Mouse (Mus musculus): ENCODE measurements around the gene Zfp423. TPM values are rescaled to one million over a fixed set of nuclear protein-coding genes. Genes with fewer than 3 reads are reported as not detected.

Gene Zfp423
- polyA plus RNA-seq, 1 experiment from 2014 or later, result 33.4 TPM

- H3K27ac ChIP-seq (replicated peaks), result no peak overlapping the region
- H3K4me1 ChIP-seq (replicated peaks), result peaks cover 38% of the 10 kb centered on the region
- H3K9me3 ChIP-seq, result no peaks in the 10 kb centered on the region
- H3K27me3 ChIP-seq, result no peaks in the 10 kb centered on the region
- H3K4me2 ChIP-seq, result no peak overlapping the region
- no peak overlapping the region for H3K4me3 ChIP-seq
- WGBS, result 69% methylated on average over 6 of the region's 6 CpGs
- H3K36me3 ChIP-seq, result no peaks in the 10 kb centered on the region
- no peak overlapping the region for H3K9ac ChIP-seq
- no peak for ATAC-seq (ENCODE audit: low FRiP score, low read depth)
Observed at GRCm38 (mm10) chr8:87922936-87923335, 36.5 kb downstream of the Zfp423 start.

GRCm38 (mm10) chr8:87922446-87922845, 36.9 kb downstream of the Zfp423 start:
- peaks cover 41% of the 10 kb centered on the region for H3K4me1 ChIP-seq (replicated peaks)
- no peak overlapping the region for H3K9ac ChIP-seq
- no peaks in the 10 kb centered on the region for H3K27me3 ChIP-seq
- no peak overlapping the region for H3K27ac ChIP-seq (replicated peaks)
- 46% methylated on average over 6 of the region's 6 CpGs for WGBS
- H3K4me2 ChIP-seq, result no peak overlapping the region
- no peak for ATAC-seq (ENCODE audit: low FRiP score, low read depth)
- no peak overlapping the region for H3K4me3 ChIP-seq
- no peaks in the 10 kb centered on the region for H3K36me3 ChIP-seq
- no peaks in the 10 kb centered on the region for H3K9me3 ChIP-seq

DNA sequence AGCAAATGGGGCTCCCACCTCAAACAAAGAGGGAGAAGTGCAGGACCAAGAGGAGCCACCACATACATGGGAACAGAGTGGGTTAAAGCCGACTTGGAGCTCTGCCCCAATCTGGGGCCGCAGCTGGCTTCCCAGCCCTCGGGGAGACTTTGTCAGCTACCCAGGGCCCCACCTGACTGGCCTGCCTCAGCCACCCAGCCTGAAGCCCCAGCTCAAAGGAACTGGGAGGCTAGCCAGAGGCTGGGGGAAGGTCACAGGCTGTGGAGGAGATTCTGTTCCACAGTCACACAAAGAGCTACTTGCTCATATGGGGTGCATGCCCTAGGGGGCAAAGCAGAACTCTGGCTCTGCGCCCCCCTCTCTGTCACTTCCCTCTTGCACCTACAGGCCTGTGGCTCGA, 41.4 kb downstream of the Zfp423 start:
- WGBS, result 40% methylated on average over 5 of the region's 5 CpGs
- H3K9ac ChIP-seq, result no peak overlapping the region
- H3K9me3 ChIP-seq, result no peaks in the 10 kb centered on the region
- H3K4me3 ChIP-seq, result no peak overlapping the region
- H3K36me3 ChIP-seq, result no peaks in the 10 kb centered on the region
- no peaks in the 10 kb centered on the region for H3K27me3 ChIP-seq
- H3K27ac ChIP-seq (replicated peaks), result no peak overlapping the region
- H3K4me2 ChIP-seq, result no peak overlapping the region
- ATAC-seq (ENCODE audit: low FRiP score, low read depth), result peak; percentile 27; the same call in 1 of the 2 replicates
- H3K4me1 ChIP-seq (replicated peaks), result peaks cover 44% of the 10 kb centered on the region

GRCm38 (mm10) chr8:87915763-87916162, 43.6 kb downstream of the Zfp423 start:
- no peak overlapping the region for H3K4me3 ChIP-seq
- H3K4me2 ChIP-seq, result no peak overlapping the region
- no peak overlapping the region for H3K27ac ChIP-seq (replicated peaks)
- H3K4me1 ChIP-seq (replicated peaks), result peaks cover 55% of the 10 kb centered on the region
- 73% methylated on average over 9 of the region's 9 CpGs for WGBS
- no peaks in the 10 kb centered on the region for H3K36me3 ChIP-seq
- no peaks in the 10 kb centered on the region for H3K27me3 ChIP-seq
- H3K9ac ChIP-seq, result no peak overlapping the region
- H3K9me3 ChIP-seq, result no peaks in the 10 kb centered on the region
- ATAC-seq (ENCODE audit: low FRiP score, low read depth), result no peak

DNA sequence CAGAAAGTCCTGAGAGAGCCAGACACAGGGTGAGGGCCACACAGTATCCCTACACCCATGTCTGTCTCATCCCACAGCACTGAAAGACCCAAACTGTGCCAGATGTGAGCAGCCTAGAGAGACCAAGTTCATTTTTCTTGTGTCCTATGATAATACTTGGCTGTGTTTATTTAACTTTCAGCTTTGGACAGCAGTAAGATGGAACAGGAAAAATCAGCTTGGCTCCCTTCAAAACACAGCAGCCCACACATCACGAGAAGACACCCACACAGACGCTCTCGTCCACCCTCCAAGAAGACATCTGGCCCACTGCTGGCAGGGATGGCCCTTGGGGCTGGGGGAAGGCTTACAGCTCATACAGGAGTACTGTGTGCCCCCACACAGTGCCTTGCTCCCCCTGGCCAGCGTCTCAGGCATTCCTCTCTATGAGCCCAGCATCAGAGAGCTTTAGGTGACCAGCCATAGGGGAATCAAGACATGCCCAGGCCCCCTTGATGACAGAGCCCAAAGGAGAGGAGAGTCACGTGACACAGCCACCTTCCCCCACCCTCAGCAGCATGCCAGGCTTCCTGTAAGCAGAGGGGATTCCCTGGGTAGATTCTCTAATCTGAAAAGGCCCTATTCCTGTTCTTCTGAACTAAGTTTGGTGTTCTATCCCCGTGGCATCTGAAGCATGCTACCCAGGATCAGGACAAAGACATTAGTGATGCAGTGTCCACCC, 45.0 kb downstream of the Zfp423 start:
- H3K9me3 ChIP-seq, result no peaks in the 10 kb centered on the region
- peaks cover 62% of the 10 kb centered on the region for H3K4me1 ChIP-seq (replicated peaks)
- 65% methylated on average over 6 of the region's 6 CpGs for WGBS
- no peak for ATAC-seq (ENCODE audit: low FRiP score, low read depth)
- H3K36me3 ChIP-seq, result no peaks in the 10 kb centered on the region
- H3K4me2 ChIP-seq, result no peak overlapping the region
- no peak overlapping the region for H3K9ac ChIP-seq
- H3K4me3 ChIP-seq, result no peak overlapping the region
- H3K27me3 ChIP-seq, result no peaks in the 10 kb centered on the region
- no peak overlapping the region for H3K27ac ChIP-seq (replicated peaks)

- Histone ChIP-seq H3K9me3 (no peaks in the 10 kb centered on the region), H3K27me3 (no peaks in the 10 kb centered on the region), H3K27ac (replicated peaks) (no peak overlapping the region), H3K36me3 (no peaks in the 10 kb centered on the region), H3K4me2 (no peak overlapping the region), H3K4me3 (no peak overlapping the region), H3K4me1 (replicated peaks) (peaks cover 20% of the 10 kb centered on the region; the same call in 1 of the 2 replicates), H3K9ac (no peak overlapping the region)
- ATAC-seq (ENCODE audit: low FRiP score, low read depth), result no peak
- 81% methylated on average over 2 of the region's 2 CpGs for WGBS
Observed at GRCm38 (mm10) chr8:87908940-87909339, 50.5 kb downstream of the Zfp423 start.

- no peak overlapping the region for H3K27ac ChIP-seq (replicated peaks)
- H3K4me1 ChIP-seq (replicated peaks), result 0 out of 2 replicates have a peak, but pooled peaks cover 6% of the 10 kb centered on the region
- ATAC-seq (ENCODE audit: low FRiP score, low read depth), result no peak
- no peaks in the 10 kb centered on the region for H3K27me3 ChIP-seq
- no peak overlapping the region for H3K4me3 ChIP-seq
- H3K36me3 ChIP-seq, result no peaks in the 10 kb centered on the region
- no peak overlapping the region for H3K4me2 ChIP-seq
- no peaks in the 10 kb centered on the region for H3K9me3 ChIP-seq
- no peak overlapping the region for H3K9ac ChIP-seq
- WGBS, result 92% methylated on average over 5 of the region's 5 CpGs
Observed at GRCm38 (mm10) chr8:87905404-87905803, 54.0 kb downstream of the Zfp423 start.

DNA sequence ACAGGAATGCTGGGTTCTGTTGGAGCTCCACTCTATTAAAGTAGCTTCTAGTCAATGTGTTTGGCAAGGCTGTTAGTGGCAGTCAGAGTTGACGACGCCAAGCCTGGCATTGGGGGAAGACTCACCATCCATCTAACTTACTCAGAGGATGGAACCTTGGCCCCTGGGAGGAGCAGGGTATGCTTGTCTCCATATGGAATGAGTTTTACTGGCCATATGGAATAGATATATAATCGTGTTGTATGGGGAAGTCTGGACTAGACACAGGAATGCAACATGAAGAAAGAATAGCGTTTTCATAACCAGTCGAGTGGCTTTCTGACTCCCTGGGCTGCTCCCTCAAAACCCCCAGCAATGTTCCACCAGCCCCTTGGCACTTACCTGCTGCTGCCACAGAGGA, 55.3 kb downstream of the Zfp423 start:
- no peak overlapping the region for H3K9ac ChIP-seq
- H3K4me3 ChIP-seq, result no peak overlapping the region
- H3K4me2 ChIP-seq, result no peak overlapping the region
- no peak for ATAC-seq (ENCODE audit: low FRiP score, low read depth)
- no peaks in the 10 kb centered on the region for H3K9me3 ChIP-seq
- 0 out of 2 replicates have a peak, but pooled peaks cover 3% of the 10 kb centered on the region for H3K4me1 ChIP-seq (replicated peaks)
- 89% methylated on average over 5 of the region's 5 CpGs for WGBS
- H3K36me3 ChIP-seq, result no peaks in the 10 kb centered on the region
- no peaks in the 10 kb centered on the region for H3K27me3 ChIP-seq
- no peak overlapping the region for H3K27ac ChIP-seq (replicated peaks)

DNA sequence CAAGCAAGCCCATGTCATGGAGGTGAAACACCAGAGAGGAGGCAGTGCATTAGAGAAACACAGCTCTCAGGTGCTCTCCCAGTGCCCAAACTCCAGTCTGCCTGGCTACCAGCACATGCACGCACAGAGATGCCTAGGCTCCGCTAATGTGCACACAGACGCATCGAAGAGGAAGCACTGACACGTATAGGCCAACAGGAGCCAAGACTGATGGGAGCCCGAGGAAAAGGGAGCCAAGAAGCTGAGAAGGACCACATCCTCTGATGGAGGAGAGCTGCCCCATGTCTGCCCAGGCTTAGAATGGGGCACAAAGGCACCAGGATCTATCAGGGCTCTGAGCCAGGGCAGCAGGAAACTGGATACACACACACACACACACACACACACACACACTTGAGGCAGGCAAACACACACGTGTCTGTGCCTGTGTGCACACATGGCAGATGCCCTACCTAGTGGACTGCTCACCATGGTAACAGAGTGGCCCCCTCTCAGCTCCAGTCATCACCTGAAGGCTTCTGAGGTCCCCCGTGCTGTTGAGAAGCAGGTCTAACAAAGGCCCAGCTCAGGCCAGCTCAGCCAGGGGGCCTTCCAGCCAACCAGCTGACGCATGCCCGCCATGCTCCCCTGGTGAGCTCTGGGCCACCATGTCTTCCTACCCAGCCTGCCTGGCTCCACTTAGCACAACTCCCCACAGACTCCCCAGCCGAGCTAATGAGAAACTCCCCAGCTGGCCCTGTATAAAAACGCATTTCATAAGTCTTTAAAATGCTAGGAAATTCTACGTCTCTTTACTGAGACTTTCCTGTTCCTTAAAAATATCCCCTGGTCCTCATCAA, 64.0 kb downstream of the Zfp423 start:
- Histone ChIP-seq H3K27me3 (no peaks in the 10 kb centered on the region), H3K9me3 (no peaks in the 10 kb centered on the region), H3K4me3 (no peak overlapping the region), H3K9ac (no peak overlapping the region), H3K4me2 (no peak overlapping the region), H3K36me3 (no peaks in the 10 kb centered on the region), H3K4me1 (replicated peaks) (peaks cover 60% of the 10 kb centered on the region), H3K27ac (replicated peaks) (peak overlapping the region; percentile 62)
- ATAC-seq (ENCODE audit: low FRiP score, low read depth), result peak; percentile 32; the same call in 1 of the 2 replicates
- WGBS, result 35% methylated on average over 13 of the region's 13 CpGs

- no peaks in the 10 kb centered on the region for H3K36me3 ChIP-seq
- no peak for ATAC-seq (ENCODE audit: low FRiP score, low read depth)
- 61% methylated on average over 8 of the region's 8 CpGs for WGBS
- H3K27ac ChIP-seq (replicated peaks), result no peak overlapping the region
- no peaks in the 10 kb centered on the region for H3K9me3 ChIP-seq
- H3K4me2 ChIP-seq, result no peak overlapping the region
- no peaks in the 10 kb centered on the region for H3K27me3 ChIP-seq
- no peak overlapping the region for H3K4me3 ChIP-seq
- H3K9ac ChIP-seq, result no peak overlapping the region
- H3K4me1 ChIP-seq (replicated peaks), result peaks cover 62% of the 10 kb centered on the region
Observed at GRCm38 (mm10) chr8:87894287-87894686, 65.1 kb downstream of the Zfp423 start.

DNA sequence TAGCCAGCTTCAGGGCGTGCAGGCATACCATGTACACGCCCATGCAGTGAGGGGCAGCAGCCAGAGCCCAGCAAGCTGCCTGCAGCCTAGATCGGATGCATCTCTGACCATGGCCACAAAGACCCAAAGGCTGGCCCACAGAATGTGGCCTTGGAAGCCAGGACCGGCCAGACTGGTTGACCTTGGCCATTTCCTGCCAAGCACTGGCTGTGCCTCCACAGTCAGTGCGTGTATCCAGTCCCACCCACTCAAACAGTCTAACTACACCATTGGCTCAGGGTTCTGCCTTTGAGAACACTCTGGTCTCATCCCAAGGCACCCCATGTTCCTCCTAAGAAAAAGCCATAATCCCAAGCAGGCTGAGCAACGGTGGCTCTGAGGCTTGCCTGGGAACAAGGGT, 65.8 kb downstream of the Zfp423 start:
- H3K4me2 ChIP-seq, result no peak overlapping the region
- H3K4me3 ChIP-seq, result no peak overlapping the region
- no peaks in the 10 kb centered on the region for H3K27me3 ChIP-seq
- H3K9ac ChIP-seq, result no peak overlapping the region
- H3K36me3 ChIP-seq, result no peaks in the 10 kb centered on the region
- ATAC-seq (ENCODE audit: low FRiP score, low read depth), result no peak
- WGBS, result 61% methylated on average over 6 of the region's 6 CpGs
- peak overlapping the region; percentile 57 for H3K27ac ChIP-seq (replicated peaks)
- H3K9me3 ChIP-seq, result no peaks in the 10 kb centered on the region
- peaks cover 65% of the 10 kb centered on the region for H3K4me1 ChIP-seq (replicated peaks)

GRCm38 (mm10) chr8:87892891-87893290, 66.5 kb downstream of the Zfp423 start:
- no peak overlapping the region for H3K9ac ChIP-seq
- no peak overlapping the region for H3K4me2 ChIP-seq
- WGBS, result 54% methylated on average over 6 of the region's 6 CpGs
- no peaks in the 10 kb centered on the region for H3K36me3 ChIP-seq
- no peaks in the 10 kb centered on the region for H3K27me3 ChIP-seq
- peak; percentile 17; the same call in 1 of the 2 replicates for ATAC-seq (ENCODE audit: low FRiP score, low read depth)
- H3K4me3 ChIP-seq, result no peak overlapping the region
- peaks cover 70% of the 10 kb centered on the region for H3K4me1 ChIP-seq (replicated peaks)
- no peaks in the 10 kb centered on the region for H3K9me3 ChIP-seq
- H3K27ac ChIP-seq (replicated peaks), result peak overlapping the region; percentile 57

Measured in hindbrain, embryonic 15.5 days (tissue).